Mouse (Mus musculus) monocyte, adult 2 months (primary cell): ENCODE results near the gene Wdpcp.
"Not testable (repeated sequence)": the region's sequence is repeated elsewhere in the genome, so short reads cannot be mapped to it uniquely, and the experiment has no call there.

Experiments
- DNase-seq, 2 experiments: peaks; one replicate each; pipeline ENCODE4 v3.0.0; 2022; ENCODE audit warnings: low spot score in 2 of 2, low read depth in 1 of 2

The Wdpcp gene

GRCm38 (mm10) chr11:21571700-21572381 is at the start of gene Wdpcp, which contains the start of gene Mdh1:
TSS of gene Wdpcp (plus strand) at chr11:21572235.
TSS of gene Mdh1 (minus strand) at chr11:21572367.
- peak; percentile 76 to 83 for DNase-seq

- DNase-seq, result no peak
Measured at GRCm38 (mm10) chr11:21528676-21529394, 43.2 kb upstream of the Wdpcp start.

GRCm38 (mm10) chr11:21530856-21531255 is 41.2 kb upstream of the Wdpcp start:
- DNase-seq, result not testable (repeated sequence)

GRCm38 (mm10) chr11:21540072-21540471 is 32.0 kb upstream of the Wdpcp start:
- no peak for DNase-seq

- no peak for DNase-seq
Measured at GRCm38 (mm10) chr11:21540622-21541021, 31.4 kb upstream of the Wdpcp start.

- DNase-seq, result no peak
Measured at GRCm38 (mm10) chr11:21542731-21543130, 29.3 kb upstream of the Wdpcp start.

GRCm38 (mm10) chr11:21545021-21545420 is 27.0 kb upstream of the Wdpcp start:
- DNase-seq, result no peak

GRCm38 (mm10) chr11:21545951-21546350 is 26.1 kb upstream of the Wdpcp start:
- DNase-seq, result no peak

GRCm38 (mm10) chr11:21546671-21547070 is 25.4 kb upstream of the Wdpcp start:
- DNase-seq, result no peak

GRCm38 (mm10) chr11:21547518-21547917 is 24.5 kb upstream of the Wdpcp start:
- no peak for DNase-seq

- no peak for DNase-seq
Measured at GRCm38 (mm10) chr11:21549052-21549451, 23.0 kb upstream of the Wdpcp start.

GRCm38 (mm10) chr11:21549754-21550153 is 22.3 kb upstream of the Wdpcp start:
- DNase-seq, result no peak

GRCm38 (mm10) chr11:21550222-21551173 is 21.5 kb upstream of the Wdpcp start:
- no peak for DNase-seq

- DNase-seq, result no peak
Measured at GRCm38 (mm10) chr11:21552049-21552448, 20.0 kb upstream of the Wdpcp start.

- DNase-seq, result no peak
Measured at GRCm38 (mm10) chr11:21559727-21560126, 12.3 kb upstream of the Wdpcp start.

- no peak for DNase-seq
Measured at GRCm38 (mm10) chr11:21561347-21561746, 10.7 kb upstream of the Wdpcp start.

- no peak for DNase-seq
Measured at GRCm38 (mm10) chr11:21563617-21564325, 8.3 kb upstream of the Wdpcp start.

GRCm38 (mm10) chr11:21564681-21565405 is 7.2 kb upstream of the Wdpcp start:
- DNase-seq, result no peak

GRCm38 (mm10) chr11:21566934-21567333 is 5.1 kb upstream of the Wdpcp start:
- no peak for DNase-seq

GRCm38 (mm10) chr11:21567733-21568132 is 4.3 kb upstream of the Wdpcp start:
- no peak for DNase-seq
